Mouse (Mus musculus) Patski (cell line): Measurements from ENCODE around the gene Slc35b2. TPM values are rescaled to one million over a fixed set of nuclear protein-coding genes. Genes with fewer than 3 reads are reported as not detected.

ENCODE experiments used
- ATAC-seq: fragments of 100-300 bp; one replicate; pipeline ENCODE4 v1.8.0; 2021
- CTCF ChIA-PET: fragments of 350-600 bp; sonication (Branson Sonifier 250); formaldehyde crosslinking; loops from one replicate; lab custom pipeline; 2022; ENCODE audit warnings: inconsistent platforms; lab: Charles Lee
- POLR2A ChIA-PET: fragments of 350-600 bp; sonication (Branson Sonifier 250); formaldehyde crosslinking; loops from one replicate; lab custom pipeline; 2022; ENCODE audit warnings: antibody characterized with exemption, inconsistent platforms; lab: Charles Lee
- DNase-seq: peaks from one replicate; pipeline ENCODE4 v3.0.0-alpha.2; 2011; ENCODE audit warnings: low read depth, low spot score
- H3K27me3 ChIP-seq: fragments of 371-371 bp; one replicate; pipeline ENCODE4 v1.5.1; 2021
- CTCF ChIP-seq: fragments of 100-300 bp; IDR thresholded peaks from one replicate; pipeline ENCODE4 v1.5.1; 2021
- in situ Hi-C: fragments of 300-500 bp; cut with MboI; formaldehyde crosslinking; loops from 3 replicates; pipeline ENCODE4 v1.11.1; 2018; ENCODE audit warnings: low pct_unique_long_range_greater_than_20kb, mixed read lengths
- polyA plus RNA-seq: library from polyadenylated mRNA; unstranded; gene quantifications from one replicate; pipeline ENCODE4 v1.2.3, GENCODE M21; 2021

The Slc35b2 gene
- polyA plus RNA-seq, 1 experiment from 2014 or later, result 98.0 TPM

GRCm38 (mm10) chr17:45602984-45603383, 39.3 kb downstream of the Slc35b2 start:
- ChIA-PET POLR2A (no interaction called here), CTCF (interaction anchor here (1.0 to 1.5 kb wide), 2 partner anchors 17 to 24 kb away, joined by 3 to 5 read pairs; no protein-coding TSS in a partner anchor)
- DNase-seq, result no peak
- peaks cover 4% of the 10 kb centered on the region for H3K27me3 ChIP-seq
- in situ Hi-C loops, result no loop called here
- no peak for TF ChIP-seq CTCF
- ATAC-seq, result no peak

GRCm38 (mm10) chr17:45606992-45607879, 43.6 kb downstream of the Slc35b2 start:
- DNase-seq (no peak), ATAC-seq (no peak)
- H3K27me3 ChIP-seq, result no peaks in the 10 kb centered on the region
- ChIA-PET POLR2A (no interaction called here), CTCF (interaction anchor here (2.5 kb wide), 1 partner anchor 23 kb away, joined by 6 read pairs; no protein-coding TSS in a partner anchor)
- in situ Hi-C loops, result no loop called here
- no peak for TF ChIP-seq CTCF

- ATAC-seq (no peak), DNase-seq (no peak)
- in situ Hi-C loops, result no loop called here
- POLR2A ChIA-PET, result interaction anchor here (0.6 kb wide), 1 partner anchor 146 kb away, joined by 5 read pairs; no protein-coding TSS in a partner anchor
- H3K27me3 ChIP-seq, result no peaks in the 10 kb centered on the region
- TF ChIP-seq CTCF, result no peak
- CTCF ChIA-PET, result interaction anchor here (1.5 to 2.5 kb wide), 2 partner anchors 19 to 24 kb away, joined by 3 to 6 read pairs; no protein-coding TSS in a partner anchor
Measured at GRCm38 (mm10) chr17:45608396-45608795, 44.7 kb downstream of the Slc35b2 start.

GRCm38 (mm10) chr17:45610144-45610866, 46.6 kb downstream of the Slc35b2 start:
- H3K27me3 ChIP-seq, result no peaks in the 10 kb centered on the region
- ATAC-seq (no peak), DNase-seq (no peak)
- in situ Hi-C loops, result no loop called here
- CTCF ChIA-PET, result interaction anchor here (0.7 to 1.8 kb wide), 4 partner anchors 10 to 25 kb away, joined by 3 to 8 read pairs (median 4); partner anchors contain the start of gene Slc29a1
- POLR2A ChIA-PET, result interaction anchor here (0.5 kb wide), 1 partner anchor 642 kb away, joined by 3 read pairs; no protein-coding TSS in a partner anchor
- TF ChIP-seq CTCF, result no peak

- CTCF ChIA-PET, result interaction anchor here (1.8 to 2.2 kb wide), 2 partner anchors 8 to 27 kb away, joined by 5 to 8 read pairs; no protein-coding TSS in a partner anchor
- ATAC-seq (no peak), DNase-seq (no peak)
- no peak for TF ChIP-seq CTCF
- POLR2A ChIA-PET, result no interaction called here
- no peaks in the 10 kb centered on the region for H3K27me3 ChIP-seq
- in situ Hi-C loops, result no loop called here
Measured at GRCm38 (mm10) chr17:45612008-45612407, 48.3 kb downstream of the Slc35b2 start.

GRCm38 (mm10) chr17:45612921-45613320, 49.2 kb downstream of the Slc35b2 start:
- DNase-seq, result no peak
- ChIA-PET CTCF (interaction anchor here (2.2 kb wide), 1 partner anchor 9 kb away, joined by 5 read pairs; no protein-coding TSS in a partner anchor), POLR2A (no interaction called here)
- no peak for TF ChIP-seq CTCF
- ATAC-seq, result no peak
- in situ Hi-C loops, result no loop called here
- H3K27me3 ChIP-seq, result no peaks in the 10 kb centered on the region

GRCm38 (mm10) chr17:45616046-45616650, 52.5 kb downstream of the Slc35b2 start:
- ChIA-PET POLR2A (no interaction called here), CTCF (interaction anchor here (1.0 to 3.1 kb wide), 2 partner anchors 10 to 29 kb away, joined by 3 to 11 read pairs; no protein-coding TSS in a partner anchor)
- in situ Hi-C loops, result no loop called here

GRCm38 (mm10) chr17:45616679-45617078, 53.0 kb downstream of the Slc35b2 start:
- in situ Hi-C loops, result no loop called here
- ATAC-seq (no peak), DNase-seq (no peak)
- no peaks in the 10 kb centered on the region for H3K27me3 ChIP-seq
- ChIA-PET POLR2A (no interaction called here), CTCF (interaction anchor here (1.0 to 3.1 kb wide), 2 partner anchors 10 to 30 kb away, joined by 3 to 11 read pairs; no protein-coding TSS in a partner anchor)
- TF ChIP-seq CTCF, result no peak

More at GRCm38 (mm10) chr17:45616046-45616650, 52.5 kb downstream of the Slc35b2 start:
- DNase-seq, result no peak
- peak; percentile 21 for ATAC-seq
- no peaks in the 10 kb centered on the region for H3K27me3 ChIP-seq
- no peak for TF ChIP-seq CTCF

Other genes with a start within 250 kb of the Slc35b2 start
- gene Cdc5l, start 130.1 kb upstream of the Slc35b2 start, polyA plus RNA-seq, result 59.8 TPM
- 0.51 TPM for gene Spats1, start 88.5 kb upstream of the Slc35b2 start, polyA plus RNA-seq
- 17.2 TPM for gene Aars2, start 57.0 kb upstream of the Slc35b2 start, polyA plus RNA-seq
- not detected for gene Tcte1, start 40.4 kb upstream of the Slc35b2 start, polyA plus RNA-seq
- 14.5 TPM for gene Tmem151b, start 14.2 kb upstream of the Slc35b2 start, polyA plus RNA-seq
- 9.5 TPM for gene Nfkbie, start 8.2 kb upstream of the Slc35b2 start, polyA plus RNA-seq
- 1,835 TPM for gene Hsp90ab1, start 9.4 kb downstream of the Slc35b2 start, polyA plus RNA-seq
- 39.4 TPM for gene Slc29a1, start 35.7 kb downstream of the Slc35b2 start, polyA plus RNA-seq
- not detected for gene Mymx, start 38.2 kb downstream of the Slc35b2 start, polyA plus RNA-seq
- gene Capn11, start 95.5 kb downstream of the Slc35b2 start, polyA plus RNA-seq, result not detected
- 108 TPM for gene Mrpl14, start 122.4 kb downstream of the Slc35b2 start, polyA plus RNA-seq
- 109 TPM for gene Tmem63b, start 123.0 kb downstream of the Slc35b2 start, polyA plus RNA-seq
- not detected for gene 1600014C23Rik, start 170.0 kb downstream of the Slc35b2 start, polyA plus RNA-seq